Mouse (Mus musculus) brain, embryonic 14.5 days (tissue): ENCODE data around the gene Slc30a7.

Experiments
- CTCF ChIP-seq: fragments of 200-500 bp; IDR thresholded peaks from 2 replicates; pipeline ENCODE4 v1.5.1; 2012; ENCODE audit warnings: inconsistent platforms, mild to moderate bottlenecking, moderate library complexity, borderline replicate concordance; ENCODE audit not compliant: insufficient read depth, insufficient read length; ENCODE audit errors: extremely low read depth
- POLR2A ChIP-seq: fragments of 200-500 bp; IDR thresholded peaks from 2 replicates; pipeline ENCODE4 v1.6.1; 2012; ENCODE audit warnings: mild to moderate bottlenecking, inconsistent platforms, borderline replicate concordance; ENCODE audit not compliant: poor library complexity, insufficient read depth, insufficient read length, severe bottlenecking; ENCODE audit errors: extremely low read depth

GRCm38 (mm10) chr3:115946272-115946671, 60.9 kb downstream of the Slc30a7 start:
- TF ChIP-seq CTCF = no peak
- TF ChIP-seq POLR2A = no peak
